Mouse (Mus musculus) heart, adult 11 months (tissue): ENCODE measurements at regions not wholly inside any gene's neighbourhood (a gene's known extent, or its start where the extent isn't known, plus 50 kb on each side); places are given as distances from the start of the nearest gene placed in this dataset.
A peak's percentile ranks its signal among the peaks of the same experiment; 100 is the strongest.

Experiments used
- DNase-seq: peaks from one replicate; pipeline ENCODE4 v3.0.0; 2022

- DNase-seq, result no peak
Measured at GRCm38 (mm10) chr14:25383169-25383824, 75.7 kb upstream of the Zmiz1 start.

GRCm38 (mm10) chr14:25385644-25386043 is 73.3 kb upstream of the Zmiz1 start:
- peak; percentile 86 for DNase-seq

GRCm38 (mm10) chr14:25387780-25388179 is 71.2 kb upstream of the Zmiz1 start:
- DNase-seq, result peak; percentile 77

- DNase-seq, result no peak
Measured at GRCm38 (mm10) chr14:25389314-25389713, 69.7 kb upstream of the Zmiz1 start.

GRCm38 (mm10) chr14:25392412-25392811 is 66.6 kb upstream of the Zmiz1 start:
- DNase-seq, result no peak

GRCm38 (mm10) chr14:25392940-25393339 is 66.0 kb upstream of the Zmiz1 start:
- DNase-seq, result no peak

- peak; percentile 97 for DNase-seq
Measured at GRCm38 (mm10) chr14:25394931-25395330, 64.1 kb upstream of the Zmiz1 start.

GRCm38 (mm10) chr14:25396990-25397531 is 61.9 kb upstream of the Zmiz1 start:
- peak; percentile 97 for DNase-seq

GRCm38 (mm10) chr14:25397751-25398150 is 61.2 kb upstream of the Zmiz1 start:
- peak; percentile 90 for DNase-seq

GRCm38 (mm10) chr14:25398745-25399144 is 60.2 kb upstream of the Zmiz1 start:
- no peak for DNase-seq

- DNase-seq, result no peak
Measured at GRCm38 (mm10) chr14:25399286-25399685, 59.7 kb upstream of the Zmiz1 start.

- peak; percentile 98 for DNase-seq
Measured at GRCm38 (mm10) chr14:25401104-25401963, 57.7 kb upstream of the Zmiz1 start.

- DNase-seq, result peak; percentile 94
Measured at GRCm38 (mm10) chr14:25402409-25402808, 56.6 kb upstream of the Zmiz1 start.

GRCm38 (mm10) chr14:25405191-25405590 is 53.8 kb upstream of the Zmiz1 start:
- peak; percentile 97 for DNase-seq

GRCm38 (mm10) chr14:25406059-25406458 is 52.9 kb upstream of the Zmiz1 start:
- DNase-seq, result no peak

GRCm38 (mm10) chr14:25406613-25407012 is 52.4 kb upstream of the Zmiz1 start:
- DNase-seq, result no peak

- no peak for DNase-seq
Measured at GRCm38 (mm10) chr14:25407111-25407510, 51.9 kb upstream of the Zmiz1 start.
